Mouse (Mus musculus) stomach, embryonic 16.5 days (tissue): ENCODE data around the gene Cotl1. TPM values are rescaled to one million over a fixed set of nuclear protein-coding genes. Genes with fewer than 3 reads are reported as not detected.
"Not testable (repeated sequence)": the region's sequence is repeated elsewhere in the genome, so short reads cannot be mapped to it uniquely, and the experiment has no call there.

Experiments used
- ATAC-seq: fragments of 200-750 bp; cut with Nextera tagmentation; 2 replicates; pipeline ENCODE4 v1.8.0; 2017; ENCODE audit warnings: moderate number of reproducible peaks, moderate TSS enrichment; ENCODE audit not compliant: insufficient read depth, low FRiP score
- H3K27ac ChIP-seq: fragments of 300-500 bp; sonication (generic); 2 replicates; pipeline ENCODE4 v1.5.1; 2014; ENCODE audit warnings: low read length
- H3K27me3 ChIP-seq: fragments of 300-500 bp; sonication (generic); 2 replicates; pipeline ENCODE4 v1.6.1; 2014; ENCODE audit warnings: low read length, control low read depth, mixed read lengths; ENCODE audit not compliant: control insufficient read depth, insufficient read depth
- H3K36me3 ChIP-seq: fragments of 300-500 bp; sonication (generic); 2 replicates; pipeline ENCODE4 v1.6.1; 2014; ENCODE audit warnings: low read length; ENCODE audit not compliant: control insufficient read depth, insufficient read depth
- H3K4me1 ChIP-seq: fragments of 300-500 bp; sonication (generic); 2 replicates; pipeline ENCODE4 v1.6.1; 2014; ENCODE audit warnings: low read length, control low read depth, mixed read lengths; ENCODE audit not compliant: control insufficient read depth, insufficient read depth
- H3K4me2 ChIP-seq: fragments of 300-500 bp; sonication (generic); 2 replicates; pipeline ENCODE4 v1.6.1; 2014; ENCODE audit warnings: low read depth, low read length, mixed read lengths
- H3K4me3 ChIP-seq: fragments of 300-500 bp; sonication (generic); replicated peaks from 2 replicates; pipeline ENCODE4 v1.5.1; 2014; ENCODE audit warnings: mild to moderate bottlenecking, low read length
- H3K9ac ChIP-seq: fragments of 300-500 bp; sonication (generic); 2 replicates; pipeline ENCODE4 v1.6.1; 2014; ENCODE audit warnings: low read length
- H3K9me3 ChIP-seq: fragments of 300-500 bp; sonication (generic); replicated peaks from 2 replicates; pipeline ENCODE4 v1.6.1; 2016; ENCODE audit warnings: low read length, control low read depth; ENCODE audit not compliant: control insufficient read depth
- WGBS: fragments of 180-500 bp; shearing (Covaris S2); extraction: QIAGEN DNeasy Blood & Tissue Kit; methylation state at CpG from one replicate; pipeline ENCODE4 v1.1.7; 2014; 5-methylcytosine and 5-hydroxymethylcytosine counted together
- polyA plus RNA-seq: library from polyadenylated mRNA; unstranded; fragments of >200 nt; fragmentation: Nextera tagmentation; extraction: Ambion mirVana; gene quantifications from 2 replicates; pipeline ENCODE4 v1.2.1, GENCODE M21; 2015

Gene Cotl1
- polyA plus RNA-seq, 1 experiment from 2014 or later = 144 TPM

GRCm38 (mm10) chr8:119862749-119863148 lies 22.4 kb upstream of the Cotl1 start:
- Histone ChIP-seq H3K4me1 (peaks cover 4% of the 10 kb centered on the region; the same call in 1 of the 2 replicates), H3K9me3 (no peaks in the 10 kb centered on the region), H3K4me3 (peak overlapping the region; percentile 89), H3K27me3 (no peaks in the 10 kb centered on the region), H3K27ac (peak overlapping the region; percentile 80; the same call in 1 of the 2 replicates), H3K36me3 (no peaks in the 10 kb centered on the region), H3K4me2 (peak overlapping the region; percentile 98), H3K9ac (peak overlapping the region; percentile 88)
- WGBS = 8% methylated on average over 6 of the region's 6 CpGs
- no peak; the same call in 1 of the 2 replicates for ATAC-seq

GRCm38 (mm10) chr8:119862390-119862734 lies 22.0 kb upstream of the Cotl1 start:
- peak overlapping the region; percentile 88 for H3K9ac ChIP-seq
- H3K4me2 ChIP-seq = peak overlapping the region; percentile 98
- H3K4me1 ChIP-seq = peaks cover 4% of the 10 kb centered on the region; the same call in 1 of the 2 replicates
- peak overlapping the region; percentile 89 for H3K4me3 ChIP-seq
- H3K27me3 ChIP-seq = no peaks in the 10 kb centered on the region
- H3K9me3 ChIP-seq = no peaks in the 10 kb centered on the region
- ATAC-seq = no peak
- no peaks in the 10 kb centered on the region for H3K36me3 ChIP-seq
- 1% methylated on average over 19 of the region's 19 CpGs for WGBS
- H3K27ac ChIP-seq = peak overlapping the region; percentile 80

DNA sequence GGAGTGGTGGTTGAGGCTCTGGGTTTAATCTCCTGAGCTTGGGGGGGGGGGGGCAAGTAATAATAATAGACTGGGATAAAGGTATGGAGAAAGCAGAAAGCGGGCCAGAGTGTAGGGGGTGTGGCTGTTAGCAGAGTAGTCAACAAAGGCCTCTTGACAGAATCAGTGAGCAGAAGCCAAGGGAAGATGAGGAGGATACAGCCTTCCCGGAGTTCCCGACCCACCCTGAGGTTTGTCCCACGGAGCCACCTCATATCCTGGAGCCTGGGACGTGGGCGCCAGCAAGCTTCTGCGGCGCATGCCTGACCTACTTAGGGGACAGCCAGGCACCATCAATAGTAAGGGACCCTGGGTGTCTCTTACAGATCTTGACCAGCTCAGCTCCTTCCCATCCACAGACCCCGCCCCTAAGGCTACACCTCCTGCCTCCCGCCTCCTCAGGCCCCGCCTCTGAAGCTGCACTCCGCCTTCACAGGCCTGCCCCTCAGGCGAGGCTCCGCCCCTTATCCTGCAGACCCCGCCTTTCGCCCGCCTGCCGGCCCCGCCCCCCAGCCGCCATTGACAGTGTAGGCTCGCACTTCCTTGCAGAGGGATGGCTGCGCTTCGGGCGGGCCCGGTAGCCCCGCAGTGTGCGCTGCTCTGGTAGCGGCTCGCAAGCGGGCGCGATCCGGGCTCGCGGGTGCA lies 21.5 kb upstream of the Cotl1 start, which contains the start of gene Klhl36:
Gene Klhl36, plus strand, starts transcription at position 561 of the 684 bp plus-strand sequence.
- Histone ChIP-seq H3K4me3 (peak within 1 kb of the TSS; percentile 89), H3K4me1 (peaks cover 4% of the 10 kb centered on the region; the same call in 1 of the 2 replicates), H3K36me3 (no peaks in the 10 kb centered on the region), H3K9ac (peak within 1 kb of the TSS; percentile 88), H3K4me2 (peak within 1 kb of the TSS; percentile 98), H3K9me3 (no peaks in the 10 kb centered on the region), H3K27me3 (no peaks in the 10 kb centered on the region), H3K27ac (peak within 1 kb of the TSS; percentile 80)
- ATAC-seq = peak; percentile 98
- WGBS = 1% methylated on average over 35 of the region's 35 CpGs

GRCm38 (mm10) chr8:119857767-119858166 lies 17.4 kb upstream of the Cotl1 start:
- no peak for ATAC-seq
- Histone ChIP-seq H3K27ac (no peak overlapping the region), H3K4me3 (no peak overlapping the region), H3K4me2 (no peak overlapping the region), H3K27me3 (no peaks in the 10 kb centered on the region), H3K4me1 (peaks cover 3% of the 10 kb centered on the region; the same call in 1 of the 2 replicates), H3K9ac (no peak overlapping the region), H3K9me3 (no peaks in the 10 kb centered on the region), H3K36me3 (no peaks in the 10 kb centered on the region)
- 59% methylated on average over 6 of the region's 6 CpGs for WGBS

DNA sequence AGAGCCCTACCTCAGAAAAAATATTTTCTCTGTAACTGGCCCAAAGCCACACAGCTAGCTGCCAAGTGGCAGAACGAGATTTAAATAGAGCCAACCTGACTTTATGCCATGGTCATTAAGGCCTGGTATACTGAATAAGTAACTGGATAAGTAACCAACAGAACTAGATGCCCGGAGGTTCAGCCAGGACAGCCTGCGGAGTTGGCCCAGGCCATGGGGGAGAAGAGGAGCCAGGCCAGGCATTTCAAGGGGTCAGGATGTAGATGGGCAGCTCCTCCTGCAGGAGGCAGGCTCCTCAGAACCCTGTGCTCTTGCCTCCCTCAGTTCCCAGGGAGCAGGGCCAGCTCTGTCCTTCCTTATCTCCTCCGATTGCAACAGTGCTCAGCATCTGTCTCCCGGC lies 15.3 kb upstream of the Cotl1 start:
- H3K9ac ChIP-seq = no peak overlapping the region
- H3K9me3 ChIP-seq = no peaks in the 10 kb centered on the region
- 83% methylated on average over 5 of the region's 5 CpGs for WGBS
- no peaks in the 10 kb centered on the region for H3K4me1 ChIP-seq
- H3K27ac ChIP-seq = no peak overlapping the region
- H3K4me3 ChIP-seq = no peak overlapping the region
- no peak overlapping the region for H3K4me2 ChIP-seq
- H3K27me3 ChIP-seq = no peaks in the 10 kb centered on the region
- H3K36me3 ChIP-seq = no peaks in the 10 kb centered on the region
- no peak for ATAC-seq

DNA sequence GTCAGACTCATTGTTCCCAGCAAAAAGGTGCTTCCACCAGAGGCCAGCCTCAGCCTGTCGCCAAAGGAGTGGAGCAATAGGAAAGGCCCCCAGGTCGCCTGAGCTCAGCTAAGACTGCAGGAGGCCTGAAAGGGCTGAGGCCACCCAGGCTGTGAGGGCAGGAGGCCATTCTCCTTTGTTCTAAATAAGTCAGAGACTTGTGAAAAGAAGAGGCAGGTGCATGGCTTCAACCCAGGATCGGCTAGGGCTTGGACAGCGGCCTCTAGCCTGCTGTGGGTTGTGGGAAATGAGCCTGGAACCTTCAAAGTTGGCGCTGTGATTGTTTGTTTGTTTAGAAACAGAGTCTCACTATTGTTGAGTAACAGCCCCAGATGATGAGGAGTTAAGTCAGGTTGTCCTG lies 13.7 kb upstream of the Cotl1 start:
- H3K4me1 ChIP-seq = no peaks in the 10 kb centered on the region
- H3K9ac ChIP-seq = no peak overlapping the region
- H3K4me3 ChIP-seq = no peak overlapping the region
- WGBS = 50% methylated on average over 5 of the region's 5 CpGs
- no peak overlapping the region for H3K27ac ChIP-seq
- no peak for ATAC-seq
- H3K36me3 ChIP-seq = no peaks in the 10 kb centered on the region
- no peak overlapping the region for H3K4me2 ChIP-seq
- no peaks in the 10 kb centered on the region for H3K27me3 ChIP-seq
- H3K9me3 ChIP-seq = no peaks in the 10 kb centered on the region

DNA sequence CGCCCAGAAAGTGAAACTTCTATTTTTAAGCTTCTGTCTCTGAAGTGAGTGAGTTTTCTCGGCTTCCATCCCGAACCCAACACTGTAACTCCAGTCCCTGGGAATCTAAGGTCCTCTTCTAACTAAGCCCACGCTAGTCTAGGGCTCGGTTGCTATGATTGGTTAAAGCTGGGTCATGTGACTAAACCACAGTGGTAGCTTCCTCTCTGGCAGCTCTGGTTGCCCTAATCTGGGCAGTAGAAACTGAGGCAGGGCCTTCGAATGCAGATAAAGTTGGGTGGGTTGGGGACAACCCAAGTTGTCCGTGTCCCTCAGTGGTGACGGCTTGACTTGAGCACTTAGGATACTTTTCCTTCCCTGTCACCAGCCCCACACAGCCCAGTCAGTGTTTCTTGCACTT lies 13.2 kb upstream of the Cotl1 start:
- ATAC-seq = no peak
- H3K9me3 ChIP-seq = no peaks in the 10 kb centered on the region
- 77% methylated on average over 8 of the region's 8 CpGs for WGBS
- no peaks in the 10 kb centered on the region for H3K27me3 ChIP-seq
- no peaks in the 10 kb centered on the region for H3K36me3 ChIP-seq
- H3K9ac ChIP-seq = no peak overlapping the region
- H3K4me1 ChIP-seq = no peaks in the 10 kb centered on the region
- no peak overlapping the region for H3K4me2 ChIP-seq
- H3K27ac ChIP-seq = no peak overlapping the region
- H3K4me3 ChIP-seq = no peak overlapping the region

- Histone ChIP-seq H3K4me1 (no peaks in the 10 kb centered on the region), H3K27me3 (no peaks in the 10 kb centered on the region), H3K27ac (no peak overlapping the region), H3K36me3 (no peaks in the 10 kb centered on the region), H3K9ac (no peak overlapping the region), H3K9me3 (no peaks in the 10 kb centered on the region), H3K4me3 (no peak overlapping the region), H3K4me2 (no peak overlapping the region)
- ATAC-seq = no peak
- 78% methylated on average over 16 of the region's 16 CpGs for WGBS
These were observed 7.0 kb upstream of the Cotl1 start for GRCm38 (mm10) chr8:119847232-119847922.

GRCm38 (mm10) chr8:119845741-119846140 lies 5.4 kb upstream of the Cotl1 start:
- H3K4me2 ChIP-seq, H3K9me3 ChIP-seq, H3K27ac ChIP-seq, H3K27me3 ChIP-seq, H3K9ac ChIP-seq, H3K4me3 ChIP-seq, H3K36me3 ChIP-seq, H3K4me1 ChIP-seq, ATAC-seq: not testable (repeated sequence)
- 80% methylated on average over 7 of the region's 7 CpGs for WGBS
